Mouse (Mus musculus) liver, postnatal 0 days (tissue): ENCODE measurements around the gene Tnip3. TPM values are rescaled to one million over a fixed set of nuclear protein-coding genes. Genes with fewer than 3 reads are reported as not detected.

Experiments used
- ATAC-seq: fragments of 200-750 bp; cut with Nextera tagmentation; 2 replicates; pipeline ENCODE4 v1.8.0; 2017; ENCODE audit warnings: mild to moderate bottlenecking, moderate library complexity
- DNase-seq: peaks from one replicate; pipeline ENCODE4 v3.0.0-alpha.2; 2016
- H3K27ac ChIP-seq: fragments of 300-500 bp; sonication (generic); 2 replicates; pipeline ENCODE4 v1.5.1; 2014; ENCODE audit warnings: antibody characterized with exemption, moderate library complexity, mild to moderate bottlenecking, low read depth
- H3K27me3 ChIP-seq: fragments of 300-500 bp; sonication (generic); 2 replicates; pipeline ENCODE4 v1.6.1; 2014; ENCODE audit warnings: low read length, control low read depth, mixed read lengths; ENCODE audit not compliant: insufficient read depth
- H3K36me3 ChIP-seq: fragments of 300-500 bp; sonication (generic); replicated peaks from 2 replicates; pipeline ENCODE4 v1.6.1; 2014; ENCODE audit warnings: mild to moderate bottlenecking, control low read depth, low read length, moderate library complexity, mixed read lengths; ENCODE audit not compliant: insufficient read depth
- H3K4me1 ChIP-seq: fragments of 300-500 bp; sonication (generic); 2 replicates; pipeline ENCODE4 v1.6.1; 2014; ENCODE audit warnings: antibody characterized with exemption, mild to moderate bottlenecking, control low read depth; ENCODE audit not compliant: insufficient read depth
- H3K4me2 ChIP-seq: fragments of 300-500 bp; sonication (generic); 2 replicates; pipeline ENCODE4 v1.6.1; 2014; ENCODE audit warnings: low read depth, mild to moderate bottlenecking, low read length, moderate library complexity, mixed read lengths
- H3K4me3 ChIP-seq: fragments of 300-500 bp; sonication (generic); 2 replicates; pipeline ENCODE4 v1.5.1; 2014; ENCODE audit warnings: low read depth, low read length
- H3K9ac ChIP-seq: fragments of 300-500 bp; sonication (generic); replicated peaks from 2 replicates; pipeline ENCODE4 v1.6.1; 2014; ENCODE audit warnings: mild to moderate bottlenecking, moderate library complexity
- H3K9me3 ChIP-seq: fragments of 300-500 bp; sonication (generic); 2 replicates; pipeline ENCODE4 v1.6.1; 2016; ENCODE audit warnings: mild to moderate bottlenecking, control low read depth, low read length, mixed read lengths
- CTCF ChIP-seq: sonication (generic); IDR thresholded peaks from 2 replicates; pipeline ENCODE4 v1.5.1; 2016; ENCODE audit warnings: antibody characterized with exemption, low read depth
- EP300 ChIP-seq: IDR thresholded peaks from 2 replicates; pipeline ENCODE4 v1.6.1; 2016; ENCODE audit warnings: antibody characterized with exemption, low read depth, mild to moderate bottlenecking
- WGBS: fragments of 180-500 bp; shearing (Covaris S2); extraction: QIAGEN DNeasy Blood & Tissue Kit; methylation state at CpG from one replicate; pipeline ENCODE4 v1.1.7; 2014; ENCODE audit not compliant: insufficient replicate concordance; 5-methylcytosine and 5-hydroxymethylcytosine counted together
- polyA plus RNA-seq: library from polyadenylated mRNA; unstranded; fragments of >200 nt; fragmentation: Nextera tagmentation; extraction: Ambion mirVana; gene quantifications from 2 replicates; pipeline ENCODE4 v1.2.1, GENCODE M21; 2015

The Tnip3 gene
- polyA plus RNA-seq, 1 experiment from 2014 or later = 0.06 TPM

DNA sequence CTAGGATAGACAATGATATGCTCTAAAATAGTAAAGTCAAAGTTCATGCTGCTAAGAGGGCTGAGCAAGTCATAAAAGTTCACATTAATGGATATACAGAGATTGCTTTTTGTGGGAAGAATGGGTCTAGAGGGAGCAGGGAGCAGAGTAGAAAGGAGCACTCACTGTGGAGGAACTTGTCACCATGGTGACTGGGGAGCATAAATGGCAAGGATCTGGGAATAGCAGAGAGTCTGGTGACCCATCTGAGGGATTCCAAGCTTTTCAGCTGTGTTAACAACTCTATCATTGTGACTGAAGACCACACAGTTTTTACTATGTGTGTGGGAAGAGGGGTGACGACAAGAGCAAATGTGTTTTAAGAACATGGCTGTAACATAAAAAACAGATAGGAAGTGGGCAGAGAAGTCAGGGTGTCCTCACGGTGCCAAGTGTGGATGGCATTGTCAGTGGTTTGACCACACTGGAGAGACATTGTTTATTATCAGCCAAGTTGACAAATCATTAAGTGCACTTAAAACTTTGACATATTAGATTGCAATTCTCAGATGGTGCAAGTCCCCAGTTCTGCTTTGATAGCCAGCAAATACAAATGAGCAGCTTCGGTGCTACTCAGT is 6.2 kb downstream of the Tnip3 start:
- TF ChIP-seq CTCF (no peak), EP300 (no peak)
- no peak overlapping the region for H3K4me3 ChIP-seq
- no peak overlapping the region for H3K27ac ChIP-seq
- no peaks in the 10 kb centered on the region for H3K4me1 ChIP-seq
- no peak for ATAC-seq
- DNase-seq = no peak
- H3K9ac ChIP-seq = no peak overlapping the region
- no peaks in the 10 kb centered on the region for H3K36me3 ChIP-seq
- no peaks in the 10 kb centered on the region for H3K27me3 ChIP-seq
- H3K9me3 ChIP-seq = no peaks in the 10 kb centered on the region
- 53% methylated on average over 3 of the region's 3 CpGs for WGBS
- no peak overlapping the region for H3K4me2 ChIP-seq

DNA sequence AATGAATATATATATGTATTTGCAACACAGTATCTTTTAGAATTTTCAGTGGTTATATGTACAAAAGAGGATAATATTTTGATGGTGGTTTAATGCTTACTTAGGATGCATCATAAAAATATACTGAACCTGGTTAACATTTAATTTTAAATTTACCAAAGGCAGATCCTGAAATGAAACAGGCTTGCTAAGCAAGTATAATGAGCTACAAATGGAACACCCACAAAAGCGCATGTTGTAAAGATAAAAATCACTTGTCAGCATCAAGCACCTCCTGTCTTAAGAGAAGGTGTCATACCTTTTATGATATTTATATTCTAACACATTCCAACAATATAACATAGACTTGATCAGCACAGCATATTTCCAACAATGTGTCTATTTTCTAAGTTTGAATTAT is 8.6 kb downstream of the Tnip3 start:
- no peak for TF ChIP-seq CTCF
- TF ChIP-seq EP300 = no peak
- Histone ChIP-seq H3K36me3 (no peaks in the 10 kb centered on the region), H3K4me3 (no peak overlapping the region), H3K4me2 (no peak overlapping the region), H3K27ac (no peak overlapping the region), H3K27me3 (no peaks in the 10 kb centered on the region), H3K9ac (no peak overlapping the region), H3K4me1 (no peaks in the 10 kb centered on the region), H3K9me3 (no peaks in the 10 kb centered on the region)
- no peak for ATAC-seq
- DNase-seq = no peak
- 84% methylated on average over 1 of the region's 1 CpGs for WGBS

DNA sequence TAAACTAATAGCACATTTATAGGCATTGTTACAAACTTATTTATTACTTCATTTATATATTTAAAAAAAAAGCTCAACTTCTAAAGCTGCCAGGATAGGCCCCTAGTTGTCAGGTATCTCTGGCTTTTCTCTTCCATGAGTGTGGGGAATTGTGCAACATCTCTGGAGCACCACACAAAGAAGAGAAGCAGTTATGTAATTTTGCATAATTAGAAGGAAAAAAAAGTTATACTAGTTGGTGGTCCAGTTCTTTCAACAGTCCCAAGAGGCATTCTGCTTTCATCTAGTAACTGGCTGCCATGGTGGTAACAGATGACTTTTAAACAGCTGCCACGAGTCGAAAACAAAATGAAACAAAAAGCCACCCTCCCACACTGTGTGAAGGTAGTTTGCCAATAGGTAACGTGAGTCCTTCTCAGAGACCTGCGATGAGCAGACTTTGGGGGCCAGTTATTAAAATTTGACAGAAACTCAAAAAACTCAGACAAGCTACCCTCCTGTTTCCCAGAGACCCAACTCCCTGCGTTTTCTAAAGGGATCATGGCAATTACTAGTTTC is 12.3 kb downstream of the Tnip3 start:
- ATAC-seq (no peak), DNase-seq (no peak)
- Histone ChIP-seq H3K4me2 (no peak overlapping the region), H3K9ac (no peak overlapping the region), H3K36me3 (no peaks in the 10 kb centered on the region), H3K4me1 (no peaks in the 10 kb centered on the region), H3K27me3 (no peaks in the 10 kb centered on the region), H3K27ac (no peak overlapping the region), H3K9me3 (no peaks in the 10 kb centered on the region), H3K4me3 (no peak overlapping the region)
- 74% methylated on average over 5 of the region's 5 CpGs for WGBS
- no peak for TF ChIP-seq CTCF
- TF ChIP-seq EP300 = no peak

DNA sequence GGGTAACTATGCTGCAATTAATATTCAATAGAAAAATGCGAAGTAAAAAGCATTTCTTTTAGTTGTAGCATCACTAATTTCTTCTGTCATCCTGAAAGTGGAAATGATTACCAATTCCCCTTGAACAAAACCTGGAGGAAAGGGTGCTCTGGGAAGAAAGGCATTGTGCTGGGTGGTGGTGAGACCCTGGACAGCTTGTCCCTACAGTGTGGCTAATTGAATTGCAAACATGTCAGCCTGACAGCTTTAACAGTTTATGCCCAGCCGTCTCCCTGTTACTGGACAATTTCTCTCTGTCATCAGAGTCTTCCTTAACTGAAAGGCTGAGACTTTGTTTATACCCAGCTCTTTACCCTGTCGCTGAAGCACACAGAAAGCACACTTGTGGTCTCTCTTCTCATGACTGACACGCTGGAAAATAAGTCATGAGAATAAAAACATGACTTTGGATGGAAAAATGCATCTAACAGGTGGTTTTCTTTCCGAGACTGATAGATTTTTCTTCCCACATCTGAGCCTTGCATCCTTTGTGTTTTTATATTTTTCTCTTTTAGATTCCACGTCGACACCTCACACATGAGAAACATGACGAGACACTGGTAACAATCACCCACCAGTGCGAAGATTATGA is 13.0 kb downstream of the Tnip3 start:
- Histone ChIP-seq H3K4me2 (no peak overlapping the region), H3K9ac (no peak overlapping the region), H3K27ac (no peak overlapping the region), H3K4me3 (no peak overlapping the region), H3K4me1 (no peaks in the 10 kb centered on the region), H3K27me3 (no peaks in the 10 kb centered on the region), H3K36me3 (no peaks in the 10 kb centered on the region), H3K9me3 (no peaks in the 10 kb centered on the region)
- TF ChIP-seq EP300 = no peak
- no peak for TF ChIP-seq CTCF
- WGBS = 73% methylated on average over 9 of the region's 9 CpGs
- ATAC-seq (no peak), DNase-seq (no peak)

DNA sequence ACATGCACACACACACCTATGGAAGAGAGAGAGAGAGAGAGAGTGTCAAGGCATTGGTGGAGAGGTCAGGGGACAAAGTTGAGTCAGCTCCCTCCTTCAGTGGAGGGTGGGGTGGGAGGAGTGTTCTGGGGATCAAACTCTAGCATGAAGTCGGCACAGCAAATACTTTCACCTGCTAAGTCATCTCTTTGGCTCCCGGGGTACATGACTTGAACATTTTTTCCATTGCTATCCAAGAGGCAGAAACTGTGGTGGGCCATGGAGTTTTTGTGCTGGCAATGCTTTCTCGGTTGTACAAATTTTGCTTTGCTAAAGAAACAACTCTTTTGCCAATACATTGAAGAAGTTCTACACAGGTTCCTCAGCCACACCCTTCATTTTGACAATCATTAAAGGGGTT is 13.8 kb downstream of the Tnip3 start:
- Histone ChIP-seq H3K9ac (no peak overlapping the region), H3K36me3 (no peaks in the 10 kb centered on the region), H3K27me3 (no peaks in the 10 kb centered on the region), H3K27ac (no peak overlapping the region), H3K4me2 (no peak overlapping the region), H3K9me3 (no peaks in the 10 kb centered on the region), H3K4me3 (no peak overlapping the region), H3K4me1 (no peaks in the 10 kb centered on the region)
- ATAC-seq (no peak), DNase-seq (no peak)
- 76% methylated on average over 3 of the region's 3 CpGs for WGBS
- TF ChIP-seq CTCF = no peak
- TF ChIP-seq EP300 = no peak

DNA sequence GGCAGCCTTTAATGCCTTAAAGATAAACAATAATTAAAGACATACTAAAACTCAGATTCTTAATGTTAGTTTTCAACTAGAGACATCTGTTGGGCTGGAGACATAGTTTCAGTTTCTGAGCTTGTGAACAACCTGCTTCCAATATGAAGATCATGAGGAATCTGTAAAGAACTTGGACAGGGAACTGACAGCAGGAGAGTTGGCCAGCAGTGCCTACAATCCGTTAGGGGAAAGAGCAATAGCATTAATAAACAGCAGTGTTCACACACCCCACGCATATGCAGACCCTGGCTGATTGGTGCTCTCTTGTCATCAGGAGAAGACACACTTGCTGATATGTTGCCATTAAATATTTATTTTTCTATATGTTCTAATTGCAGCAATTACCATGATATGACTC is 15.0 kb downstream of the Tnip3 start:
- 67% methylated on average over 2 of the region's 2 CpGs for WGBS
- TF ChIP-seq CTCF = no peak
- no peak for TF ChIP-seq EP300
- no peak for ATAC-seq

More for the DNA sequence above, 15.0 kb downstream of the Tnip3 start:
- no peaks in the 10 kb centered on the region for H3K4me1 ChIP-seq
- no peak overlapping the region for H3K27ac ChIP-seq
- DNase-seq = no peak
- H3K36me3 ChIP-seq = no peaks in the 10 kb centered on the region
- H3K9me3 ChIP-seq = no peaks in the 10 kb centered on the region
- no peak overlapping the region for H3K9ac ChIP-seq
- no peak overlapping the region for H3K4me2 ChIP-seq
- no peaks in the 10 kb centered on the region for H3K27me3 ChIP-seq
- H3K4me3 ChIP-seq = no peak overlapping the region
